Mouse (Mus musculus) heart, embryonic 16.5 days (tissue): Measurements from ENCODE around the gene Trim41. TPM values are rescaled to one million over a fixed set of nuclear protein-coding genes. Genes with fewer than 3 reads are reported as not detected.

Experiments used
- ATAC-seq: fragments of 200-750 bp; cut with Nextera tagmentation; replicated peaks from 2 replicates; pipeline ENCODE4 v1.8.0; 2017; ENCODE audit warnings: moderate number of reproducible peaks; ENCODE audit not compliant: insufficient read depth, low FRiP score; ENCODE audit errors: extremely low read depth
- H3K27ac ChIP-seq: fragments of 300-500 bp; sonication (generic); 2 replicates; pipeline ENCODE4 v1.5.1; 2014; ENCODE audit warnings: mild to moderate bottlenecking, low read length, control low read depth, moderate library complexity
- H3K27me3 ChIP-seq: fragments of 300-500 bp; sonication (generic); 2 replicates; pipeline ENCODE4 v1.6.1; 2014; ENCODE audit warnings: low read length, mixed read lengths; ENCODE audit not compliant: control insufficient read depth, insufficient read depth
- H3K36me3 ChIP-seq: fragments of 300-500 bp; sonication (generic); 2 replicates; pipeline ENCODE4 v1.6.1; 2014; ENCODE audit not compliant: control insufficient read depth, insufficient read depth
- H3K4me1 ChIP-seq: fragments of 300-500 bp; sonication (generic); 2 replicates; pipeline ENCODE4 v1.6.1; 2014; ENCODE audit warnings: low read length, mixed read lengths; ENCODE audit not compliant: control insufficient read depth, insufficient read depth
- H3K4me2 ChIP-seq: fragments of 300-500 bp; sonication (generic); 2 replicates; pipeline ENCODE4 v1.6.1; 2014; ENCODE audit warnings: low read depth, mild to moderate bottlenecking, control low read depth, low read length
- H3K4me3 ChIP-seq: fragments of 300-500 bp; sonication (generic); 2 replicates; pipeline ENCODE4 v1.5.1; 2014; ENCODE audit warnings: mild to moderate bottlenecking, control low read depth, low read length
- H3K9ac ChIP-seq: fragments of 300-500 bp; sonication (generic); 2 replicates; pipeline ENCODE4 v1.6.1; 2014; ENCODE audit warnings: low read length, control low read depth
- H3K9me3 ChIP-seq: fragments of 300-500 bp; sonication (generic); replicated peaks from 2 replicates; pipeline ENCODE4 v1.6.1; 2016; ENCODE audit warnings: low read length; ENCODE audit not compliant: control insufficient read depth
- WGBS: fragments of 180-500 bp; shearing (Covaris S2); extraction: QIAGEN DNeasy Blood & Tissue Kit; methylation state at CpG from one replicate; pipeline ENCODE4 v1.1.7; 2014; 5-methylcytosine and 5-hydroxymethylcytosine counted together
- polyA plus RNA-seq: library from polyadenylated mRNA; unstranded; fragments of >200 nt; fragmentation: Nextera tagmentation; extraction: Ambion mirVana; gene quantifications from 2 replicates; pipeline ENCODE4 v1.2.1, GENCODE M21; 2015

The Trim41 gene
- polyA plus RNA-seq, 1 experiment from 2014 or later = 4.2 TPM

DNA sequence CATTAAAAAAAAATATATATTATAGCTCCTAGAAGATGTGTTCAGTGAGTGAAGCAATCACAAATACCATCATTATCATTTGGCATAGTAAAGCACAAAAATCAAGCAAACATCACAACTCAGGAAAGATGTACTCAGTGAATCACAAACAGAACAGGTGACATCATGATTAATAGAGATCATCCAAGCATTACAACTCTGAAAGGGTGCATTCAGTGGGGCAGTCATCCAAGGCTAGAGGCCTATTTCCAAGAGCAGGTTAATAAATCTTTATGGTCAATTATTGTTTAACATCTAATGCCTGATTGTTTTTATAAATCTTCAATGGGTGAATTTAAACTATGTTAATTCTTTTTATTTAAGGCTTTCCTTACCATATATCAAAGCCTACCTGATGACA lies 23.7 kb upstream of the Trim41 start:
- H3K27me3 ChIP-seq = no peaks in the 10 kb centered on the region
- H3K4me3 ChIP-seq = no peak overlapping the region
- no peaks in the 10 kb centered on the region for H3K36me3 ChIP-seq
- no peak overlapping the region for H3K27ac ChIP-seq
- H3K4me1 ChIP-seq = peaks cover 11% of the 10 kb centered on the region
- H3K4me2 ChIP-seq = no peak overlapping the region
- H3K9me3 ChIP-seq = no peaks in the 10 kb centered on the region
- no peak for ATAC-seq
- no peak overlapping the region for H3K9ac ChIP-seq

DNA sequence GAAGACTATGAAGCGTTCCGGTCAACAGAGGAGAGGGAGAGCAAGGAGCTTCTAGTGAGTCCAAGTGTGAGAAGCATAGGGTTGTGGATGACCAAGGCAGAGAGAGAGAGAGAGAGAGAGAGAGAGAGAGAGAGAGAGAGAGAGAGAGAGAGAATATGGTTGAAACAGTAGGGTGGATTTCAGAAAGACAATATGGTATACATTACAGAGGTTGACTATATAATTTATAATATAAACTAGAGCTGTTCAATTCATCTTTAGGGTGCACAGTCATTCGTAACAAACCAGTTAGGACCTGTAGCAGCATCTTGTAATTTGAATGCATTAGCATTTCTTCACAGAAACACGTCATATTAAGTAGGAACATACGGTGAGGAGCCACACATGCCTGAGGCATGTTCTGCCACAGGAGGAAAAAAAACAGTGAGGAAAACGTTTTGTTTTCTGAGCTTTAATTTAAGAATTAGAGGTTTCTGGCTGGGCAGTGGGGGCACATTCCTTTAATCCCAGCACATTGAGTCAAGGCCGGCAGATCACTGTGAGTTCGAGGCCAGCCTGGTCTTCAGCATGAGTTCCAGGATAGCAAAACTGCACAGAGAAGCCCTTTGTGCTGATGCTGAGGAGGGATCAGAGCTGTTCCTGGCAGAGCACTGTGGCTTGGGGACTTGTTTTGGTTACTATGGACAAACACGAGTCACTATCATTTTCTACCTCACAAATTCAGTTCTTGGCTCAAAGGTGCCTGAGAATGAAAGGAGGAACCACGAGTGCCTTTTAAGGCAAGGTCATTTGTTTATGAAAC lies 21.9 kb upstream of the Trim41 start:
- ATAC-seq = no peak
- H3K9ac ChIP-seq = no peak overlapping the region
- peak overlapping the region; percentile 82; the same call in 1 of the 2 replicates for H3K4me2 ChIP-seq
- WGBS = 72% methylated on average over 10 of the region's 10 CpGs
- no peaks in the 10 kb centered on the region for H3K9me3 ChIP-seq
- no peaks in the 10 kb centered on the region for H3K36me3 ChIP-seq
- peak overlapping the region; percentile 91 for H3K4me3 ChIP-seq
- H3K4me1 ChIP-seq = peaks cover 11% of the 10 kb centered on the region
- H3K27ac ChIP-seq = no peak overlapping the region
- H3K27me3 ChIP-seq = no peaks in the 10 kb centered on the region

DNA sequence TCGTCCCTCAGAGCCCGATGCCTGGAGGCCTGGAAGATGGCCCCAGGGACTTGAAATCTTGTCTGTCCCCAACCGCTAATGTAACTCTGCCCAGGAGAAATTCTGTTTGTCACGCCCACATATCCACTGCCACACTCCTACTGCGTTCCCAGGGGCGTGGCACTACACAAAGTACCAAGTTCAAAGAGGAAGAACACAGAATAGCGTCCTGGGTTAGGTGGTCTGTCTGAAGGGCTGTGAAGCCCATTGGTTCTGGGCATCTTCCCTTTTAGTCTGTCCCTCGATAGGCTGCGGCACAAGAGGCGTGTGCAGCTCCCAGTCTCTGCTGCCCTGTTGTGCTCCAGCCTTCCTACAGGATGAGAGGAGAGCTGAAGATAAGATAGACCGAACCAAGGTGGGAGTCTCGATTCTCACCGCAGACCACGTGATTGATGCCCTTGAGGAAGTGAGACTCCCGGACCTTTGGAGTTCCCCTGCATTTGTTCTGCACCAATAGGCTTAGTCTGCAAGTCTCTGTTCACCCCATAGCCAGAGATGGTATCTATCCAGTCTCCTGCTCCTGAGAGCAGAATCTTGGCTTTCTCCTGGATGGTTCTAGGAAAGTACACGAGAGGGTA lies 21.1 kb upstream of the Trim41 start:
- under 1% methylated on average over 16 of the region's 16 CpGs for WGBS
- Histone ChIP-seq H3K9me3 (no peaks in the 10 kb centered on the region), H3K4me1 (peaks cover 11% of the 10 kb centered on the region), H3K27ac (no peak overlapping the region; the same call in 1 of the 2 replicates), H3K36me3 (no peaks in the 10 kb centered on the region), H3K9ac (peak overlapping the region; percentile 82), H3K4me2 (peak overlapping the region; percentile 82), H3K4me3 (peak overlapping the region; percentile 91), H3K27me3 (no peaks in the 10 kb centered on the region)
- no peak; the same call in 1 of the 2 replicates for ATAC-seq

DNA sequence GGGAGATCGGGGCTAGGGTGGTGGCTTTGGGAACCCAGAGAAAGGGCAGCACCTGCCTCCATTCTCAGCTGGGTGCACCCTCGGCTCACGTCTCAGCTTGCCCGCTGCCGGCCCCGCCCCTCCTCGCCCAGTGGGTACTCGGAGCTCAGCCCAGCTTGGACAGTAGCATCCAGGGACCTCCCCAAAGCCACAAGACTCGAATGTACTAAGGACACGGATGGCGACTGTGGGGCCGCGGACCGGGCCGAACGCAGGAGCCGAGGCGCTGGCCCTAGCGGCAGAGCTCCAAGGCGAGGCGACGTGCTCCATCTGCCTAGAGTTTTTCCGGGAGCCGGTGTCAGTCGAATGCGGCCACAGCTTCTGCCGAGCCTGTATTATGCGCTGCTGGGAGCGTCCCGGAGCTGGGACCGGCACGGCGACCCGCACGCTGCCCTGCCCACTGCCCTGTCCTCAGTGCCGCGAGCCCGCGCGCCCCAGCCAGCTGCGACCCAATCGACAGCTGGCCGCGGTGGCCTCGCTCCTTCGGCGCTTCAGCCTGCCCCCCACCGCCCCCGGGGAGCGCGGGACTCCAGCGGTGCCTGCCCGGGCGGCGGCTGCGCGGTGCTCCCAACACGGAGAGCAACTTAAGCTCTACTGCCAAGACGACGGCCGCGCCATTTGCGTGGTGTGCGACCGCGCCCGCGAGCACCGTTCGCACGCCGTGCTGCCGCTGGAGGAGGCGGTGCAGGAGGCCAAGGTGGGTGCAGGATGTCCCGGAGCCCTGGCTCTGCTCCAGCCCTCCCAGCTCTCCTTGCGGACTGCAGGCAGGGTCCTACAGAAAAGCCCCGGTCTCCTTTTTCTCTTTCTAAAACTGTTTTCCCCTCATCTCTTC lies 20.4 kb upstream of the Trim41 start:
- under 1% methylated on average over 77 of the region's 77 CpGs for WGBS
- H3K36me3 ChIP-seq = no peaks in the 10 kb centered on the region
- H3K4me3 ChIP-seq = peak overlapping the region; percentile 91
- H3K4me1 ChIP-seq = peaks cover 11% of the 10 kb centered on the region
- ATAC-seq = peak; percentile 21; the same call in 1 of the 2 replicates
- H3K9me3 ChIP-seq = no peaks in the 10 kb centered on the region
- peak overlapping the region; percentile 56 for H3K27ac ChIP-seq
- no peaks in the 10 kb centered on the region for H3K27me3 ChIP-seq
- peak overlapping the region; percentile 82 for H3K9ac ChIP-seq
- H3K4me2 ChIP-seq = peak overlapping the region; percentile 82

DNA sequence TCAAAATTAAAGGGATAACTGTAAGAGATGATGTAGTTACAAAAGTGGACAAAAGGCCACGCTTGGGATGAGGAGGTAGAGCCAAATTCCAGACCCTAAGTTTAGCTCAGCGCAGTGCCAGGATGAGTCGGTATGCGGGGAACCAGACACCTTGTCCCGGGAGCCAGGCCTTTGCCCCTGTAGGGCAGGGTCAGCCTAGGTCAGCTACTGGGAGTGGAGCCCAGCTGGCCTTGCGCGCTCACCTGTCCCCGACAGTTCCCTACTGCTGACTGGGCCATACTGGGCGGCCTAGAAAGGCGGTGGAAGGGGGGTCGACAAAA lies 19.8 kb upstream of the Trim41 start:
- H3K36me3 ChIP-seq = no peaks in the 10 kb centered on the region
- peak overlapping the region; percentile 82 for H3K4me2 ChIP-seq
- H3K27ac ChIP-seq = no peak overlapping the region
- peak overlapping the region; percentile 82 for H3K9ac ChIP-seq
- ATAC-seq = no peak
- WGBS = 21% methylated on average over 11 of the region's 11 CpGs
- H3K4me3 ChIP-seq = peak overlapping the region; percentile 91
- H3K27me3 ChIP-seq = no peaks in the 10 kb centered on the region
- H3K4me1 ChIP-seq = peaks cover 11% of the 10 kb centered on the region
- no peaks in the 10 kb centered on the region for H3K9me3 ChIP-seq

DNA sequence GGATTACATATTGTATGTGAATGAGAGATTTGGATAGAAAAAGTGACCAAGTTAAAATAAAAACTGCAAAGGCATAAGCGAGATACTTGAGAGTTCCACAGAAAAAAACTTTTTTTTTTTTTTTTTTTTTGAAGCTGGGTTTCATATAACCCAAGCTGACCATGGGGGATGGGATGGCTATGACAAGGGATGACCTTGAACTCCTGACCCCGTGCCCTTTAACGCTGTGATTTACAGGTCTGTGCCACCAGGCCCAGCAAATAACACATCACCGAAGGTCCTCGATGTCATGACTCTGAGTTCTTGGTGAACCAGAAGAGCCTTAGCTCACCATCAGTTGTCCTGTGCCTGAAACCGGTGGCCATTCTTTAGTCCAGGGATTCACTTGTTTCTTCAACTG lies 18.8 kb upstream of the Trim41 start:
- Histone ChIP-seq H3K4me1 (peaks cover 11% of the 10 kb centered on the region), H3K9ac (no peak overlapping the region)
- 70% methylated on average over 6 of the region's 6 CpGs for WGBS

DNA sequence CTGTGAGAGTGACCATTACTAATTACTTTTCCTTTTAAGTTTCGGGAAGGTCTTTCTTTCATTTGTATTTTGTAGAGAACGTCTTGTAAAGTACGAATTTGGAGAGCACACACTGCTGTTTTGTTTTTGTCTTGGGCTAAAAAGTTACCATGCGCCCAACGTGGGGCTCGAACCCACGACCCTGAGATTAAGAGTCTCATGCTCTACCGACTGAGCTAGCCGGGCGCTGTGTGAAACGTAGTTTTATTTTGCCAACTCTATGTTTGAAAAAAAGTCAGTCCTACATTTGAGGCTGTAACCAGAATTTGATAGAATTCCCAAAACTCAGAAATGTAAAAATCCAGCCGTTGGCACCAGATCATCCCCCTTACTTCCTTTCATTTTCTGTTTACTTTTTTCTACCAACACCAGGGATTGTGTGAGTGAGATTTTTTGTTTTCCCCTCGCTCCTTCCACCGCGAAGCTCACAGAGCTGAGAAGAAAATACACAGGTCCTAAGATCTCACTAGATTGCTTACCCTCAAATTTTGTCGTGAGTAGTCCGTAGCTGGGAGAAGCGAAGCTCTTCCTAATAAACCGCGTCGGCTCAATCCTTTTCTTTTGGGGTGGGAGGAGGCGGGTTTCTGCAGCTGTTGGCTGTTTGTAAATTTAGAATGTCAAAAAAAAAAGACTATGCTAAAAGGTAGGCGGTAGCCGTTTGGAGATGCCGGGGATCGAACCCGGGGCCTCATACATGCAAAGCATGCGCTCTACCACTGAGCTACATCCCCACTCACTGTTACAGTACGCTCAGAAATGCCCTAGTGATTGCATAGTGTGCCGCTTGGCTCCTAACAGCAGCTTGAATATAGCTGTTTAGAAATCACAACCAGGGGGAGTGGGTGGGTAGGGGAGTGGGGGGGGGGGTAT lies 16.8 kb upstream of the Trim41 start:
- peak overlapping the region; percentile 85 for H3K27ac ChIP-seq
- H3K4me1 ChIP-seq = peaks cover 13% of the 10 kb centered on the region
- WGBS = under 1% methylated on average over 30 of the region's 30 CpGs
- H3K36me3 ChIP-seq = no peaks in the 10 kb centered on the region
- peak overlapping the region; percentile 81 for H3K9ac ChIP-seq
- H3K4me3 ChIP-seq = peak overlapping the region; percentile 84
- no peaks in the 10 kb centered on the region for H3K9me3 ChIP-seq
- peak; percentile 85 for ATAC-seq
- H3K4me2 ChIP-seq = peak overlapping the region; percentile 80
- no peaks in the 10 kb centered on the region for H3K27me3 ChIP-seq

More for the DNA sequence above, 18.8 kb upstream of the Trim41 start:
- no peaks in the 10 kb centered on the region for H3K27me3 ChIP-seq
- H3K9me3 ChIP-seq = no peaks in the 10 kb centered on the region
- no peak overlapping the region for H3K4me3 ChIP-seq
- ATAC-seq = no peak
- H3K36me3 ChIP-seq = no peaks in the 10 kb centered on the region
- H3K4me2 ChIP-seq = no peak overlapping the region
- no peak overlapping the region for H3K27ac ChIP-seq

DNA sequence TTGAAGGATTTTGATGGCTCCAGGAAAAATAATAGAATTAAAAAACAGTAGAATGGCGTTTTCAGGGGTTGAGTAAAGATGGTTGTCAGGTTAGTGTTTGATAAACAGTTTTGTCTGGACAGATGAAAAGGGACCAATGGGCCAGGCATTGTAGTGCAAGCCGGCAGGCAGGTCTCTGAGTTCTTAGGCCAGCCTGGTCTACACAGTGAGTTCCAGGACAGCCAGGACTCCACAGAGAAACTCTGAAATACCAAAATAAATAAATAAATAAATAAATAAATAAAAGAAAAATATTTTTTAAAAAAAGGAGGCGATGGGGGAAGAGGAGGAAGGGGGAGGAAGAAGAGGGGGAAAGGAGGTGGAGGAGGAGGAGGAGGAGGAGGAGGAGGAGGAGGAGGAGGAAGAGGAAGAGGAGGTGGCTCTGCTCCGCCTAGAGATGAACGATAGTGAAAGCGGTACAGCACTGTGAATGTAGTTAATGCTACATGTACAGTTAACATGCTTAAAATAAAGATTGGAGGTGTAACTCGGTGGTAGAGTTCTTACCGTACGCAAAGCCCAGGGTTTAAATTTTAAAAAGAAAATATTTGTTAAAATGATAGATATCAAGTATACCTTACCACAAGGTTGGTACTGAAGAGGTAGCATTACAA lies 16.1 kb upstream of the Trim41 start:
- no peak for ATAC-seq
- Histone ChIP-seq H3K9me3 (no peaks in the 10 kb centered on the region), H3K9ac (no peak overlapping the region; the same call in 1 of the 2 replicates), H3K4me1 (peaks cover 7% of the 10 kb centered on the region), H3K4me3 (peak overlapping the region; percentile 30), H3K4me2 (peak overlapping the region; percentile 80), H3K36me3 (no peaks in the 10 kb centered on the region), H3K27ac (no peak overlapping the region), H3K27me3 (no peaks in the 10 kb centered on the region)
- 35% methylated on average over 8 of the region's 9 CpGs for WGBS
